Mouse (Mus musculus) stomach, postnatal 0 days (tissue): Measurements from ENCODE around the gene Rabgap1l. TPM values are rescaled to one million over a fixed set of nuclear protein-coding genes. Genes with fewer than 3 reads are reported as not detected.
"Not testable (repeated sequence)": the region's sequence is repeated elsewhere in the genome, so short reads cannot be mapped to it uniquely, and the experiment has no call there.

Experiments
- ATAC-seq: fragments of 200-750 bp; cut with Nextera tagmentation; 2 replicates; pipeline ENCODE4 v1.8.0; 2017; ENCODE audit not compliant: low FRiP score, low TSS enrichment
- DNase-seq: peaks from one replicate; pipeline ENCODE4 v3.0.0-alpha.2; 2016; ENCODE audit warnings: low spot score
- H3K27ac ChIP-seq: fragments of 300-500 bp; sonication (generic); replicated peaks from 2 replicates; pipeline ENCODE4 v1.5.1; 2014; ENCODE audit warnings: mild to moderate bottlenecking, control low read depth
- H3K27me3 ChIP-seq: fragments of 300-500 bp; sonication (generic); 2 replicates; pipeline ENCODE4 v1.6.1; 2014; ENCODE audit warnings: low read length; ENCODE audit not compliant: control insufficient read depth, insufficient read depth
- H3K36me3 ChIP-seq: fragments of 300-500 bp; sonication (generic); 2 replicates; pipeline ENCODE4 v1.6.1; 2014; ENCODE audit warnings: low read length, mixed read lengths; ENCODE audit not compliant: control insufficient read depth, insufficient read depth
- H3K4me1 ChIP-seq: fragments of 300-500 bp; sonication (generic); replicated peaks from 2 replicates; pipeline ENCODE4 v1.6.1; 2014; ENCODE audit warnings: antibody characterized with exemption; ENCODE audit not compliant: control insufficient read depth, insufficient read depth
- H3K4me2 ChIP-seq: fragments of 300-500 bp; sonication (generic); replicated peaks from 2 replicates; pipeline ENCODE4 v1.6.1; 2014; ENCODE audit warnings: low read depth, mild to moderate bottlenecking, control low read depth, moderate library complexity
- H3K4me3 ChIP-seq: fragments of 300-500 bp; sonication (generic); 2 replicates; pipeline ENCODE4 v1.5.1; 2014; ENCODE audit warnings: low read depth, low read length, control low read depth
- H3K9ac ChIP-seq: fragments of 300-500 bp; sonication (generic); 2 replicates; pipeline ENCODE4 v1.6.1; 2014; ENCODE audit warnings: mild to moderate bottlenecking, low read length, control low read depth, mixed read lengths
- H3K9me3 ChIP-seq: fragments of 300-500 bp; sonication (generic); 2 replicates; pipeline ENCODE4 v1.6.1; 2016; ENCODE audit warnings: low read length; ENCODE audit not compliant: control insufficient read depth
- CTCF ChIP-seq: IDR thresholded peaks from 2 replicates; pipeline ENCODE4 v1.5.1; 2016; ENCODE audit warnings: antibody characterized with exemption, low read depth, mild to moderate bottlenecking, moderate library complexity
- EP300 ChIP-seq: optimal IDR thresholded peaks from 2 replicates; pipeline ENCODE3; 2016; ENCODE audit warnings: antibody characterized with exemption
- WGBS: fragments of 180-500 bp; shearing (Covaris S2); extraction: QIAGEN DNeasy Blood & Tissue Kit; methylation state at CpG from one replicate; pipeline ENCODE4 v1.1.7; 2014; 5-methylcytosine and 5-hydroxymethylcytosine counted together
- polyA plus RNA-seq: library from polyadenylated mRNA; unstranded; fragments of >200 nt; fragmentation: Nextera tagmentation; extraction: Ambion mirVana; gene quantifications from 2 replicates; pipeline ENCODE4 v1.2.1, GENCODE M21; 2015

The Rabgap1l gene
- polyA plus RNA-seq, 1 experiment from 2014 or later: 19.6 TPM

GRCm38 (mm10) chr1:160441161-160441560 is 351.9 kb downstream of the Rabgap1l start:
- Histone ChIP-seq H3K9me3 (no peaks in the 10 kb centered on the region), H3K27me3 (no peaks in the 10 kb centered on the region), H3K36me3 (no peaks in the 10 kb centered on the region), H3K4me2 (no peak overlapping the region), H3K27ac (no peak overlapping the region), H3K4me1 (no peaks in the 10 kb centered on the region), H3K9ac (no peak overlapping the region), H3K4me3 (no peak overlapping the region)
- TF ChIP-seq EP300 (no peak), CTCF (no peak)
- DNase-seq (no peak), ATAC-seq (no peak)
- 84% methylated on average over 5 of the region's 5 CpGs for WGBS

- TF ChIP-seq EP300: no peak
- TF ChIP-seq CTCF: no peak
- 64% methylated on average over 4 of the region's 4 CpGs for WGBS
- Histone ChIP-seq H3K36me3 (no peaks in the 10 kb centered on the region), H3K27me3 (no peaks in the 10 kb centered on the region), H3K9me3 (no peaks in the 10 kb centered on the region), H3K4me1 (no peaks in the 10 kb centered on the region), H3K4me2 (no peak overlapping the region), H3K4me3 (no peak overlapping the region), H3K9ac (no peak overlapping the region), H3K27ac (no peak overlapping the region)
- ATAC-seq: no peak
- no peak for DNase-seq
Measured at GRCm38 (mm10) chr1:160438820-160439219, 354.2 kb downstream of the Rabgap1l start.

GRCm38 (mm10) chr1:160417196-160417854 is 375.7 kb downstream of the Rabgap1l start:
- Histone ChIP-seq H3K27me3 (no peaks in the 10 kb centered on the region), H3K27ac (no peak overlapping the region), H3K9ac (no peak overlapping the region), H3K36me3 (no peaks in the 10 kb centered on the region), H3K4me1 (no peaks in the 10 kb centered on the region), H3K9me3 (no peaks in the 10 kb centered on the region), H3K4me2 (no peak overlapping the region), H3K4me3 (no peak overlapping the region)
- DNase-seq (no peak), ATAC-seq (no peak)
- no peak for TF ChIP-seq CTCF
- no peak for TF ChIP-seq EP300
- WGBS: 83% methylated on average over 5 of the region's 5 CpGs

- Histone ChIP-seq H3K4me2 (no peak overlapping the region), H3K9me3 (no peaks in the 10 kb centered on the region), H3K27me3 (no peaks in the 10 kb centered on the region), H3K4me3 (no peak overlapping the region), H3K9ac (no peak overlapping the region), H3K27ac (no peak overlapping the region), H3K4me1 (no peaks in the 10 kb centered on the region), H3K36me3 (no peaks in the 10 kb centered on the region)
- ATAC-seq: no peak
- 34% methylated on average over 5 of the region's 5 CpGs for WGBS
- DNase-seq: no peak
- TF ChIP-seq EP300 (no peak), CTCF (peak; percentile 72)
Measured at GRCm38 (mm10) chr1:160410822-160411221, 382.2 kb downstream of the Rabgap1l start.

DNA sequence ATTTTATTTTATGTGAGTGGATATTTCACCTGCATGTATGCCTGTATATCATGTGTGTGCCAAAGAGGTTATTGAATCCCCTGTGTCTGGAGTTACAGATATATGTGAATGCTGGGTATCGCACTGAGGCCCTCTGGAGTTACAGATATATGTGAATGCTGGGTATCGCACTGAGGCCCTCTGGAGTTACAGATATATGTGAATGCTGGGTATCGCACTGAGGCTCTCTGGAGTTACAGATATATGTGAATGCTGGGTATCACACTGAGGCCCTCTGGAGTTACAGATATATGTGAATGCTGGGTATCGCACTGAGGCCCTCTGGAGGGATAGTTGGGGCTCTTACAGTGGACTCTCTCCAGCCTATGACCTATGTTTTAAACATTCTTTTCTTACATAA is 383.3 kb downstream of the Rabgap1l start:
- not testable (repeated sequence) for H3K36me3 ChIP-seq, H3K27ac ChIP-seq, DNase-seq, H3K27me3 ChIP-seq, ATAC-seq, H3K4me1 ChIP-seq, H3K9ac ChIP-seq, H3K9me3 ChIP-seq, H3K4me2 ChIP-seq, H3K4me3 ChIP-seq
- WGBS: 95% methylated on average over 4 of the region's 4 CpGs

DNA sequence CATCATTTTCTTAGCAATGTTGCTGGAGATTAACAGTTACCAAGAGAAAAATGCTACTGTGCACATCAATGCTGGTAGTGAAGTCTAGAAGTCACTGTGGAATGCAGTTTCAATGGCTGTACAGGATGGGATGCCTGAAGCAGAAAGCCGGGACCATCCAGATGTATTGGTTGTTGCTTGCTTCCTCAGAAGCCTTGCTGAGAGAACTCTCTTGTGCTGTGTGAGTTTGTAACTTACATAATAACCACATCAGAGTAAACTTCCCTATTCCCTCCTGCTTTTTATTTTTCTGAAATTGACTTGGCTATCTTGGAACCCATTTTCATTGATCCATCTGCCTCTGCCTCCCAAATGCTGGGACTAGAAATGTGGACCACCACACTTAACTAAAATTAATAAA is 383.9 kb downstream of the Rabgap1l start:
- H3K4me3 ChIP-seq: no peak overlapping the region
- no peaks in the 10 kb centered on the region for H3K4me1 ChIP-seq
- no peaks in the 10 kb centered on the region for H3K36me3 ChIP-seq
- no peak overlapping the region for H3K4me2 ChIP-seq
- H3K27ac ChIP-seq: no peak overlapping the region
- no peak for TF ChIP-seq CTCF
- TF ChIP-seq EP300: no peak
- H3K9me3 ChIP-seq: no peaks in the 10 kb centered on the region
- no peak overlapping the region for H3K9ac ChIP-seq
- ATAC-seq (no peak), DNase-seq (no peak)
- 68% methylated on average over 1 of the region's 1 CpGs for WGBS
- no peaks in the 10 kb centered on the region for H3K27me3 ChIP-seq
